Mouse (Mus musculus): ENCODE measurements around the gene Adamts14. TPM values are rescaled to one million over a fixed set of nuclear protein-coding genes. Genes with fewer than 3 reads are reported as not detected.

Gene Adamts14
- polyA plus RNA-seq, 1 experiment, result not detected

GRCm38 (mm10) chr10:61226784-61227396 lies 46.3 kb downstream of the Adamts14 start:
- TF ChIP-seq TAL1 (IDR thresholded peaks at IDR 0.05; ENCODE audit: low read length) (no peak), GATA1 (IDR thresholded peaks at IDR 0.05; ENCODE audit: low read length) (no peak)
- H3K4me3 ChIP-seq (replicated peaks), result no peak overlapping the region
- H3K4me1 ChIP-seq (ENCODE audit: control insufficient read depth), result no peaks in the 10 kb centered on the region
- no peaks in the 10 kb centered on the region for H3K27me3 ChIP-seq (ENCODE audit: control insufficient read depth)
- no peaks in the 10 kb centered on the region for H3K9me3 ChIP-seq (ENCODE audit: control insufficient read depth, low read length)
- H3K36me3 ChIP-seq (ENCODE audit: control insufficient read depth), result no peaks in the 10 kb centered on the region

- TF ChIP-seq TAL1 (IDR thresholded peaks at IDR 0.05; ENCODE audit: low read length) (no peak), GATA1 (IDR thresholded peaks at IDR 0.05; ENCODE audit: low read length) (no peak)
- H3K36me3 ChIP-seq (ENCODE audit: control insufficient read depth), result no peaks in the 10 kb centered on the region
- H3K4me1 ChIP-seq (ENCODE audit: control insufficient read depth), result no peaks in the 10 kb centered on the region
- no peaks in the 10 kb centered on the region for H3K27me3 ChIP-seq (ENCODE audit: control insufficient read depth)
- H3K4me3 ChIP-seq (replicated peaks), result no peak overlapping the region
- H3K9me3 ChIP-seq (ENCODE audit: control insufficient read depth, low read length), result no peaks in the 10 kb centered on the region
Observed at GRCm38 (mm10) chr10:61225694-61226093, 47.5 kb downstream of the Adamts14 start.

GRCm38 (mm10) chr10:61219318-61219717 lies 53.9 kb downstream of the Adamts14 start:
- TF ChIP-seq TAL1 (IDR thresholded peaks at IDR 0.05; ENCODE audit: low read length), result no peak
- TF ChIP-seq GATA1 (IDR thresholded peaks at IDR 0.05; ENCODE audit: low read length), result no peak
- no peaks in the 10 kb centered on the region for H3K4me1 ChIP-seq (ENCODE audit: control insufficient read depth)

GRCm38 (mm10) chr10:61216163-61216562 lies 57.1 kb downstream of the Adamts14 start:
- no peaks in the 10 kb centered on the region for H3K36me3 ChIP-seq (ENCODE audit: control insufficient read depth)
- H3K27me3 ChIP-seq (ENCODE audit: control insufficient read depth), result peaks cover 3% of the 10 kb centered on the region
- H3K9me3 ChIP-seq (ENCODE audit: control insufficient read depth, low read length), result peaks cover 10% of the 10 kb centered on the region
- H3K4me3 ChIP-seq (replicated peaks), result no peak overlapping the region
- TF ChIP-seq GATA1 (IDR thresholded peaks at IDR 0.05; ENCODE audit: low read length) (no peak), TAL1 (IDR thresholded peaks at IDR 0.05; ENCODE audit: low read length) (no peak)
- peaks cover 2% of the 10 kb centered on the region; the same call in 1 of the 2 replicates for H3K4me1 ChIP-seq (ENCODE audit: control insufficient read depth)

More at GRCm38 (mm10) chr10:61219318-61219717, 53.9 kb downstream of the Adamts14 start:
- Histone ChIP-seq H3K9me3 (ENCODE audit: control insufficient read depth, low read length) (peaks cover 10% of the 10 kb centered on the region), H3K36me3 (ENCODE audit: control insufficient read depth) (no peaks in the 10 kb centered on the region), H3K4me3 (replicated peaks) (no peak overlapping the region), H3K27me3 (ENCODE audit: control insufficient read depth) (no peaks in the 10 kb centered on the region)

GRCm38 (mm10) chr10:61215658-61216057 lies 57.6 kb downstream of the Adamts14 start:
- Histone ChIP-seq H3K4me1 (ENCODE audit: control insufficient read depth) (peaks cover 2% of the 10 kb centered on the region; the same call in 1 of the 2 replicates), H3K4me3 (replicated peaks) (no peak overlapping the region), H3K27me3 (ENCODE audit: control insufficient read depth) (peaks cover 3% of the 10 kb centered on the region), H3K36me3 (ENCODE audit: control insufficient read depth) (no peaks in the 10 kb centered on the region), H3K9me3 (ENCODE audit: control insufficient read depth, low read length) (peaks cover 10% of the 10 kb centered on the region)
- TF ChIP-seq GATA1 (IDR thresholded peaks at IDR 0.05; ENCODE audit: low read length), result no peak
- TF ChIP-seq TAL1 (IDR thresholded peaks at IDR 0.05; ENCODE audit: low read length), result no peak

- TF ChIP-seq GATA1 (IDR thresholded peaks at IDR 0.05; ENCODE audit: low read length), result no peak
- TF ChIP-seq TAL1 (IDR thresholded peaks at IDR 0.05; ENCODE audit: low read length), result no peak
- H3K9me3 ChIP-seq (ENCODE audit: control insufficient read depth, low read length), result peaks cover 3% of the 10 kb centered on the region
- peaks cover 3% of the 10 kb centered on the region for H3K27me3 ChIP-seq (ENCODE audit: control insufficient read depth)
- H3K4me1 ChIP-seq (ENCODE audit: control insufficient read depth), result peaks cover 2% of the 10 kb centered on the region; the same call in 1 of the 2 replicates
- H3K36me3 ChIP-seq (ENCODE audit: control insufficient read depth), result no peaks in the 10 kb centered on the region
- H3K4me3 ChIP-seq (replicated peaks), result no peak overlapping the region
Observed at GRCm38 (mm10) chr10:61212817-61213216, 60.4 kb downstream of the Adamts14 start.

- H3K9me3 ChIP-seq (ENCODE audit: control insufficient read depth, low read length), result peaks cover 3% of the 10 kb centered on the region
- H3K36me3 ChIP-seq (ENCODE audit: control insufficient read depth), result no peaks in the 10 kb centered on the region
- TF ChIP-seq TAL1 (IDR thresholded peaks at IDR 0.05; ENCODE audit: low read length) (no peak), GATA1 (IDR thresholded peaks at IDR 0.05; ENCODE audit: low read length) (no peak)
- H3K27me3 ChIP-seq (ENCODE audit: control insufficient read depth), result peaks cover 3% of the 10 kb centered on the region
- no peak overlapping the region for H3K4me3 ChIP-seq (replicated peaks)
- H3K4me1 ChIP-seq (ENCODE audit: control insufficient read depth), result peaks cover 2% of the 10 kb centered on the region; the same call in 1 of the 2 replicates
Observed at GRCm38 (mm10) chr10:61211743-61212142, 61.5 kb downstream of the Adamts14 start.

GRCm38 (mm10) chr10:61211105-61211504 lies 62.1 kb downstream of the Adamts14 start:
- Histone ChIP-seq H3K4me1 (ENCODE audit: control insufficient read depth) (peaks cover 2% of the 10 kb centered on the region; the same call in 1 of the 2 replicates), H3K9me3 (ENCODE audit: control insufficient read depth, low read length) (peaks cover 3% of the 10 kb centered on the region), H3K27me3 (ENCODE audit: control insufficient read depth) (peaks cover 3% of the 10 kb centered on the region), H3K4me3 (replicated peaks) (no peak overlapping the region), H3K36me3 (ENCODE audit: control insufficient read depth) (no peaks in the 10 kb centered on the region)
- TF ChIP-seq TAL1 (IDR thresholded peaks at IDR 0.05; ENCODE audit: low read length), result no peak
- no peak for TF ChIP-seq GATA1 (IDR thresholded peaks at IDR 0.05; ENCODE audit: low read length)

GRCm38 (mm10) chr10:61208114-61208684 lies 65.0 kb downstream of the Adamts14 start:
- H3K4me3 ChIP-seq (replicated peaks), result no peak overlapping the region
- peaks cover 1% of the 10 kb centered on the region for H3K27me3 ChIP-seq (ENCODE audit: control insufficient read depth)
- H3K9me3 ChIP-seq (ENCODE audit: control insufficient read depth, low read length), result no peaks in the 10 kb centered on the region
- H3K4me1 ChIP-seq (ENCODE audit: control insufficient read depth), result peaks cover 2% of the 10 kb centered on the region; the same call in 1 of the 2 replicates
- H3K36me3 ChIP-seq (ENCODE audit: control insufficient read depth), result no peaks in the 10 kb centered on the region
- TF ChIP-seq GATA1 (IDR thresholded peaks at IDR 0.05; ENCODE audit: low read length), result no peak
- TF ChIP-seq TAL1 (IDR thresholded peaks at IDR 0.05; ENCODE audit: low read length), result no peak
